12 mouse cellular contexts compared by ENCODE assay signal in the genomic region with DNA sequence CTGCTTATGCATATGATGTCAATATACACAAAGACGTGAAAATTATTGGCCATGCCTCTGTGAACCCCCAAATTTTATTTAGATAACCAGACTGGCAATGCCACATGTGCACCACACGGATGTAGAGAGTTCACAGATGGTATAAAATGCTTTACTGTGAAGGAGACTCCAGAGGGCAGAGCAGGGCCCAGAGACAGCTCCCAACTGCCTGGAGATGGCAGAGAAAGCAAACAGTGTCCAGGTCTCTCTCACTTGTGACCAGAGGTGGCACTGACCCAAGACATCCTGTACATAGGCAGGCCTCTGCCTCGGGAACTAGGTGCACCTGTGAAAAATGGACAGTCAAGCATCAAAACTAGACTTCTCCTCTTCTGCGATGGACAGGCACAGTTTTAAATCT.
DNase-seq lines count a peak whose midpoint lies in the region; ATAC-seq and TF ChIP-seq lines count a peak whose summit lies in the region.
"Had no signal": no experiment of that assay in that cellular context is flagged by ENCODE, and none has a peak within 500 bp of the region (broad histone marks: within the 10 kb centered on the region; RNA-seq: fewer than 3 reads in every experiment).

No protein-coding gene starts in this region.

- H3K4me3 ChIP-seq in forebrain, embryonic 14.5 days (ENCODE audit: low read depth, low read length) = no peak overlapping the region
- no peak overlapping the region for H3K4me3 ChIP-seq in forebrain, embryonic 13.5 days
- no peak overlapping the region for H3K4me3 ChIP-seq in kidney, postnatal 0 days (replicated peaks; ENCODE audit: low read depth, low read length)
- H3K4me3 ChIP-seq: midbrain, embryonic 12.5 days had no signal

- no peaks in the 10 kb centered on the region for H3K27me3 ChIP-seq in forebrain, embryonic 14.5 days (replicated peaks; ENCODE audit: control insufficient read depth, insufficient read depth, low read length)
- no peaks in the 10 kb centered on the region for H3K27me3 ChIP-seq in forebrain, embryonic 13.5 days
- no peaks in the 10 kb centered on the region for H3K27me3 ChIP-seq in kidney, postnatal 0 days (ENCODE audit: insufficient read depth, low read length)
- H3K27me3 ChIP-seq: midbrain, embryonic 12.5 days had no signal

- no peak overlapping the region for H3K27ac ChIP-seq in forebrain, embryonic 14.5 days (ENCODE audit: low read depth, low read length)
- H3K27ac ChIP-seq in forebrain, embryonic 13.5 days = no peak overlapping the region
- H3K27ac ChIP-seq in kidney, postnatal 0 days = no peak overlapping the region
- H3K27ac ChIP-seq: midbrain, embryonic 12.5 days had no signal

- DNase-seq in forebrain, embryonic 14.5 days (ENCODE audit: low spot score) = no peak
- DNase-seq in kidney, postnatal 0 days (ENCODE audit: low spot score) = peak; percentile 49
- no peak for DNase-seq in kidney, adult 11 months
- peak; percentile 64 for DNase-seq in 3T3-L1 (ENCODE audit: low read depth, low spot score)
- DNase-seq in kidney, postnatal 10 days = peak; percentile 37
- no peak for DNase-seq in spleen, adult 12 weeks (ENCODE audit: low spot score)
- DNase-seq in cerebellum, postnatal 4 days (ENCODE audit: low spot score in 2 of 2) = no peak
- DNase-seq: adrenal gland, postnatal 25 days; gastrocnemius, postnatal 10 days; right cerebral cortex, adult 18-20 months had no signal

- H3K9ac ChIP-seq in forebrain, embryonic 14.5 days (ENCODE audit: low read length) = no peak overlapping the region
- no peak overlapping the region for H3K9ac ChIP-seq in forebrain, embryonic 13.5 days
- H3K9ac ChIP-seq in kidney, postnatal 0 days (ENCODE audit: low read depth, low read length) = no peak overlapping the region
- H3K9ac ChIP-seq: midbrain, embryonic 12.5 days had no signal

- H3K4me2 ChIP-seq in forebrain, embryonic 14.5 days (ENCODE audit: low read length) = no peak overlapping the region
- no peak overlapping the region for H3K4me2 ChIP-seq in forebrain, embryonic 13.5 days
- no peak overlapping the region for H3K4me2 ChIP-seq in kidney, postnatal 0 days (ENCODE audit: low read length)
- H3K4me2 ChIP-seq: midbrain, embryonic 12.5 days had no signal

- peak; percentile 53 for TF ChIP-seq CTCF in kidney, postnatal 0 days (IDR thresholded peaks at IDR 0.05; ENCODE audit: low read depth)

- H3K4me1 ChIP-seq in forebrain, embryonic 14.5 days (ENCODE audit: control insufficient read depth, insufficient read depth, low read length) = no peaks in the 10 kb centered on the region; the same call in 1 of the 2 replicates
- peaks cover 11% of the 10 kb centered on the region; the same call in 1 of the 2 replicates for H3K4me1 ChIP-seq in forebrain, embryonic 13.5 days
- 0 out of 2 replicates have a peak, but pooled peaks cover 6% of the 10 kb centered on the region for H3K4me1 ChIP-seq in kidney, postnatal 0 days (replicated peaks; ENCODE audit: insufficient read depth, low read length)

- peak; percentile 37; the same call in 1 of the 2 replicates for ATAC-seq in forebrain, embryonic 14.5 days
- no peak for ATAC-seq in forebrain, embryonic 13.5 days
- 0 out of 2 replicates have a peak, but pooled peaks have one; percentile 30 for ATAC-seq in kidney, postnatal 0 days (replicated peaks; ENCODE audit: low FRiP score, low read depth)

- no peaks in the 10 kb centered on the region for H3K36me3 ChIP-seq in forebrain, embryonic 14.5 days (ENCODE audit: control insufficient read depth, insufficient read depth, low read length)
- no peaks in the 10 kb centered on the region for H3K36me3 ChIP-seq in forebrain, embryonic 13.5 days (ENCODE audit: poor library complexity, severe bottlenecking)
- no peaks in the 10 kb centered on the region for H3K36me3 ChIP-seq in kidney, postnatal 0 days (ENCODE audit: insufficient read depth, low read length)
- H3K36me3 ChIP-seq: midbrain, embryonic 12.5 days had no signal

- no peaks in the 10 kb centered on the region for H3K9me3 ChIP-seq in forebrain, embryonic 14.5 days (replicated peaks; ENCODE audit: control insufficient read depth, low read length)
- peaks cover 4% of the 10 kb centered on the region for H3K9me3 ChIP-seq in forebrain, embryonic 13.5 days (replicated peaks)
- H3K9me3 ChIP-seq in kidney, postnatal 0 days (replicated peaks; ENCODE audit: low read length) = no peaks in the 10 kb centered on the region; the same call in 1 of the 2 replicates
- H3K9me3 ChIP-seq: midbrain, embryonic 12.5 days had no signal

- 75% methylated on average over 4 of the region's 4 CpGs for whole genome bisulfite sequencing in forebrain, embryonic 14.5 days
- WGBS in forebrain, embryonic 13.5 days = 77% methylated on average over 4 of the region's 4 CpGs
- 56% methylated on average over 4 of the region's 4 CpGs for WGBS in kidney, postnatal 0 days

Comparison
In these comparisons a context has a peak if more than half of its experiments do, and no peak if none do; other contexts are left out.
1. DNase-seq: peak in kidney, postnatal 0 days (single experiment), 3T3-L1 (single experiment) and kidney, postnatal 10 days (single experiment); none in forebrain, embryonic 14.5 days (single experiment), kidney, adult 11 months (single experiment), spleen, adult 12 weeks (single experiment) and cerebellum, postnatal 4 days (0 of 2).